Mouse (Mus musculus) heart, embryonic 15.5 days (tissue): ENCODE data around the gene Adarb1. TPM values are rescaled to one million over a fixed set of nuclear protein-coding genes. Genes with fewer than 3 reads are reported as not detected.

Source experiments
- ATAC-seq: fragments of 200-750 bp; cut with Nextera tagmentation; replicated peaks from 2 replicates; pipeline ENCODE4 v1.8.0; 2017; ENCODE audit warnings: low read depth, moderate TSS enrichment; ENCODE audit not compliant: insufficient number of reproducible peaks, insufficient read depth, low FRiP score
- H3K27ac ChIP-seq: fragments of 300-500 bp; sonication (generic); 2 replicates; pipeline ENCODE4 v1.5.1; 2015; ENCODE audit warnings: mild to moderate bottlenecking, inconsistent platforms
- H3K27me3 ChIP-seq: fragments of 300-500 bp; sonication (generic); 2 replicates; pipeline ENCODE4 v1.6.1; 2015; ENCODE audit warnings: inconsistent platforms
- H3K36me3 ChIP-seq: fragments of 300-500 bp; sonication (generic); 2 replicates; pipeline ENCODE4 v1.6.1; 2015; ENCODE audit warnings: mild to moderate bottlenecking, inconsistent platforms
- H3K4me1 ChIP-seq: fragments of 300-500 bp; sonication (generic); replicated peaks from 2 replicates; pipeline ENCODE4 v1.6.1; 2015; ENCODE audit warnings: inconsistent platforms
- H3K4me2 ChIP-seq: fragments of 300-500 bp; sonication (generic); 2 replicates; pipeline ENCODE4 v1.6.1; 2015; ENCODE audit warnings: inconsistent platforms, mild to moderate bottlenecking, moderate library complexity
- H3K4me3 ChIP-seq: fragments of 300-500 bp; sonication (generic); 2 replicates; pipeline ENCODE4 v1.5.1; 2015; ENCODE audit warnings: mild to moderate bottlenecking, inconsistent platforms
- H3K9ac ChIP-seq: fragments of 300-500 bp; sonication (generic); 2 replicates; pipeline ENCODE4 v1.6.1; 2015; ENCODE audit warnings: mild to moderate bottlenecking, inconsistent platforms
- H3K9me3 ChIP-seq: fragments of 300-500 bp; sonication (generic); replicated peaks from 2 replicates; pipeline ENCODE4 v1.6.1; 2016; ENCODE audit warnings: inconsistent platforms
- WGBS: fragments of 180-500 bp; shearing (Covaris S2); methylation state at CpG from one replicate; pipeline ENCODE4 v1.1.7; 2015; ENCODE audit warnings: mixed read lengths; 5-methylcytosine and 5-hydroxymethylcytosine counted together
- polyA plus RNA-seq: library from polyadenylated mRNA; unstranded; fragments of >200 nt; fragmentation: Nextera tagmentation; extraction: Ambion mirVana; gene quantifications from 2 replicates; pipeline ENCODE4 v1.2.1, GENCODE M21; 2015

Gene Adarb1
- polyA plus RNA-seq, 1 experiment from 2014 or later, result 14.0 TPM

GRCm38 (mm10) chr10:77408241-77408640, 9.8 kb downstream of the Adarb1 start:
- ATAC-seq, result no peak
- H3K9me3 ChIP-seq, result no peaks in the 10 kb centered on the region
- peaks cover 10% of the 10 kb centered on the region for H3K4me1 ChIP-seq
- no peaks in the 10 kb centered on the region for H3K27me3 ChIP-seq
- H3K36me3 ChIP-seq, result no peaks in the 10 kb centered on the region
- H3K4me3 ChIP-seq, result no peak overlapping the region
- no peak overlapping the region for H3K27ac ChIP-seq
- H3K4me2 ChIP-seq, result no peak overlapping the region
- no peak overlapping the region for H3K9ac ChIP-seq
- 77% methylated on average over 9 of the region's 9 CpGs for WGBS

DNA sequence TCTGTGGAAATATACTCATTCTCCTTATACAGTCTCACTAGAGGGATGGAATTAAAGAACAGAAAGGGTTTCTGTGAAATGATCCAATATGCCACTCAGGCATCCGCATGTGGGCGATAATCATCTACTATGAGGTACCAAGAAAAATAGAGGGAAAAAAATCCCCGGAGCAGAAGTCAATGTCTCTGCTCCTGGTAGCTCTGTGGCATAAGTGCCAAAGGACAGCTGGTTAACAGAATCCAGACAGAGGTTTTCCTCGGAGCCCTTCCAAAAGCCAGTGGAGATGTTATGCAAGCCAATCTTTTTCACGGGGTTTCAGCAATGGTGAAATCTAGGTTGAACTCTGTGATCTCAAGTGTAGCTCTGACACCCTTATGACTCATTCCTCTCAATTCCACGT, 11.6 kb downstream of the Adarb1 start:
- Histone ChIP-seq H3K36me3 (no peaks in the 10 kb centered on the region), H3K4me3 (no peak overlapping the region), H3K9ac (no peak overlapping the region), H3K4me1 (peaks cover 11% of the 10 kb centered on the region; the same call in 1 of the 2 replicates), H3K27ac (no peak overlapping the region), H3K9me3 (no peaks in the 10 kb centered on the region), H3K27me3 (no peaks in the 10 kb centered on the region), H3K4me2 (no peak overlapping the region)
- ATAC-seq, result no peak
- WGBS, result 65% methylated on average over 6 of the region's 6 CpGs

GRCm38 (mm10) chr10:77402463-77402862, 15.6 kb downstream of the Adarb1 start:
- H3K9me3 ChIP-seq, result no peaks in the 10 kb centered on the region
- 46% methylated on average over 1 of the region's 1 CpGs for WGBS
- no peaks in the 10 kb centered on the region for H3K36me3 ChIP-seq
- H3K4me2 ChIP-seq, result no peak overlapping the region
- no peak overlapping the region for H3K9ac ChIP-seq
- H3K27ac ChIP-seq, result no peak overlapping the region
- H3K27me3 ChIP-seq, result no peaks in the 10 kb centered on the region
- ATAC-seq, result no peak
- peaks cover 12% of the 10 kb centered on the region for H3K4me1 ChIP-seq
- H3K4me3 ChIP-seq, result no peak overlapping the region

DNA sequence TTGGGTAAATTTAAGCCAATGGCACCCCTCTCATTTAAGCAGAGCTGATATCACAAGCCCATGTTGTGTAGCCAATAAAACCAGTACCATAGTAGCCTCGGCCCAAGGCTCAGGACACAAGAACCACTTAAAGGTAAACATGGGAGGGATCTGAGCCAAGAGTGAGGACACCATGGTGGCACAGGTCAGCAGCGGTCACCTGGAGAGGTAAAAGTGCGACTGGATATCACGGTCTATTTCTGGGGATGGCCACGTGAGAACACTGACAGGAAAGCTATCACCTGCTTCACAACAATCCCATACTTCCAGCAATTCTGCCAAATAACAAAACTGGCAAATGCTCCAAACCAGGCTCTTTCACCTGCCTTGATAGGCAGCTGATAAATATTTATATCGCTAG, 17.0 kb downstream of the Adarb1 start:
- WGBS, result 85% methylated on average over 6 of the region's 6 CpGs
- H3K4me2 ChIP-seq, result no peak overlapping the region

GRCm38 (mm10) chr10:77399938-77400337, 18.1 kb downstream of the Adarb1 start:
- Histone ChIP-seq H3K27ac (no peak overlapping the region), H3K9ac (no peak overlapping the region), H3K36me3 (no peaks in the 10 kb centered on the region), H3K4me3 (no peak overlapping the region), H3K4me1 (peaks cover 27% of the 10 kb centered on the region), H3K9me3 (no peaks in the 10 kb centered on the region), H3K4me2 (no peak overlapping the region), H3K27me3 (no peaks in the 10 kb centered on the region)
- no peak for ATAC-seq
- WGBS, result 88% methylated on average over 5 of the region's 5 CpGs

More for the DNA sequence above, 17.0 kb downstream of the Adarb1 start:
- Histone ChIP-seq H3K9me3 (no peaks in the 10 kb centered on the region), H3K27me3 (no peaks in the 10 kb centered on the region), H3K4me3 (no peak overlapping the region), H3K9ac (no peak overlapping the region), H3K36me3 (no peaks in the 10 kb centered on the region), H3K27ac (no peak overlapping the region), H3K4me1 (peaks cover 27% of the 10 kb centered on the region)
- ATAC-seq, result no peak

DNA sequence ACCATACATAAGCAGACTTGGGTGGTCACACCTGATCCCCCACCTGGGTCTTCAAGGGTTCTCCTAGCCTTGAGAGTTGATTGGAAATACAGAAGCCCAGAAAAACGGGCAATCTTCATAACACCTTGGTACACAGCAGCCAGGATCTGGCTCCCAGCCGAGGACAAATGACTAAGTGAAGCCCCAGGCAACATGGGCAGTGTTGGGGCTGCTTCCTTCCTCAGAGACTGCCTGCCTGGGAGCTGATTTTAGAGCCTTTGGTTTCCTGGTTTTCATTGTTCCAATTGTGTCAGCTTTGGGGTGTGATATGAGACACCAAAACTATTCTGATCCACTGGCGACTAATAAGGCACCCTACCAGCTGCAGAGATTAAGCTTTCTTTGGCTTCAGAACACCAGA, 20.0 kb downstream of the Adarb1 start:
- WGBS, result 56% methylated on average over 3 of the region's 3 CpGs
- peak overlapping the region; percentile 26 for H3K27ac ChIP-seq
- no peak for ATAC-seq

DNA sequence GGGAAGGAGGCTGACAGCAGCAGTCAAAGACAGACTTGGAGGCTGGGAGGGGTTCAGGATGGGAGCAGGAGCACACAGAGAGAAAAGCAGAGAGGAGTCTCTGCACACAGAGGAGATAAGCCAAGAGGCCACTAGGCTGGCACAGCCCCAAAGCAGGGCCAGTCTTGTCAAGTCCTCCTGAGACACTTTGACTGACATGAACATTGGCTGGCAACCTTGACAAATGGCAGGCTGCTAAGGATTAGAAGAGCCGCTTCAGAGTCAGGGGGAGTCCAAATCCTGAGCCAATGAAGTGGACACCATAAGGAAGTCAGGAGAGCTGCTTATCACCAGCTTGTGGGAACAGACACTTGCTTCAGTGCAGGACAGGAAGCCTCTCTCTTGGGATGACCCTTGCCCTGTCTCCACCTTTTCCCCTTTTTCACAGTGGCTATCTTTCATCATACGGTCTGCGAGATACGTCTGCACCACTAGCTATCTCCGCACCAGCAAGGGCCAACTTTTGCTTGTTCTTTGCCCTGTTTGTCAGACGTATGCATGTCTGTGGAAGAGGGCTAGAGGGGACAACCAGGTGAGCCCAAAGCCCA, 20.9 kb downstream of the Adarb1 start:
- Histone ChIP-seq H3K27ac (peak overlapping the region; percentile 26), H3K4me1 (peaks cover 24% of the 10 kb centered on the region), H3K9me3 (no peaks in the 10 kb centered on the region), H3K27me3 (no peaks in the 10 kb centered on the region), H3K9ac (no peak overlapping the region), H3K4me3 (no peak overlapping the region), H3K4me2 (no peak overlapping the region), H3K36me3 (no peaks in the 10 kb centered on the region)
- 0 out of 2 replicates have a peak, but pooled peaks have one; percentile 24 for ATAC-seq
- WGBS, result 56% methylated on average over 6 of the region's 6 CpGs

More for the DNA sequence above, 20.0 kb downstream of the Adarb1 start:
- Histone ChIP-seq H3K4me3 (no peak overlapping the region), H3K9ac (no peak overlapping the region), H3K9me3 (no peaks in the 10 kb centered on the region), H3K4me2 (no peak overlapping the region), H3K27me3 (no peaks in the 10 kb centered on the region), H3K4me1 (peaks cover 25% of the 10 kb centered on the region), H3K36me3 (no peaks in the 10 kb centered on the region)

GRCm38 (mm10) chr10:77396015-77396414, 22.1 kb downstream of the Adarb1 start:
- H3K27ac ChIP-seq, result no peak overlapping the region
- 97% methylated on average over 1 of the region's 1 CpGs for WGBS
- H3K4me1 ChIP-seq, result peaks cover 24% of the 10 kb centered on the region
- H3K27me3 ChIP-seq, result no peaks in the 10 kb centered on the region
- no peak for ATAC-seq
- no peaks in the 10 kb centered on the region for H3K36me3 ChIP-seq
- H3K9me3 ChIP-seq, result no peaks in the 10 kb centered on the region
- no peak overlapping the region for H3K4me3 ChIP-seq
- H3K9ac ChIP-seq, result no peak overlapping the region
- H3K4me2 ChIP-seq, result no peak overlapping the region

DNA sequence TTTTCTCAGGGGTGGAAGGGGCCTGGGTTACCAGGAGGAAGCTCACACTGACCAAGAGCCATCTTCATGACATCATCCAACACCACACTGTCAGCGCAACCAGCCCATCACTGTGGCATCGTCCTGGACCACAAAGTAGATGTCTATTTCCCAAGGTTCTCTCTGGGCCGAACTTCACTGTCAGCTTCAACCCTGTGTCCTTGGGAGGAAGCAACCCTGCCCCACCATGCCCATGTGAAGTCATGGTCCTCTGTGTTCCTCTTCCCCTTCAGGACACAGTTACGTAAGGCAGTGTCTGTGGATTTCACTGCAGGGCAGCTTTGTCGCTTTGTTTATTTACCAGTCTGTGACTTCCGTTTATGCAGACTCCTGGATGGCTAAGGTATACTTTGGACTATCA, 27.0 kb downstream of the Adarb1 start:
- 85% methylated on average over 6 of the region's 6 CpGs for WGBS
- Histone ChIP-seq H3K36me3 (no peaks in the 10 kb centered on the region), H3K4me3 (no peak overlapping the region), H3K4me1 (peaks cover 2% of the 10 kb centered on the region; the same call in 1 of the 2 replicates), H3K4me2 (no peak overlapping the region), H3K9me3 (no peaks in the 10 kb centered on the region), H3K9ac (no peak overlapping the region), H3K27ac (no peak overlapping the region), H3K27me3 (no peaks in the 10 kb centered on the region)
- ATAC-seq, result no peak

GRCm38 (mm10) chr10:77387558-77387957, 30.5 kb downstream of the Adarb1 start:
- Histone ChIP-seq H3K4me2 (no peak overlapping the region), H3K36me3 (no peaks in the 10 kb centered on the region), H3K9me3 (no peaks in the 10 kb centered on the region), H3K27ac (no peak overlapping the region), H3K4me1 (peaks cover 8% of the 10 kb centered on the region), H3K27me3 (no peaks in the 10 kb centered on the region), H3K9ac (no peak overlapping the region), H3K4me3 (no peak overlapping the region)
- ATAC-seq, result no peak
- WGBS, result 95% methylated on average over 1 of the region's 1 CpGs

- H3K4me1 ChIP-seq, result peaks cover 10% of the 10 kb centered on the region
- no peak for ATAC-seq
- no peaks in the 10 kb centered on the region for H3K27me3 ChIP-seq
- no peak overlapping the region for H3K4me3 ChIP-seq
- no peak overlapping the region for H3K27ac ChIP-seq
- H3K4me2 ChIP-seq, result no peak overlapping the region
- H3K36me3 ChIP-seq, result no peaks in the 10 kb centered on the region
- no peaks in the 10 kb centered on the region for H3K9me3 ChIP-seq
- WGBS, result 48% methylated on average over 4 of the region's 4 CpGs
- no peak overlapping the region for H3K9ac ChIP-seq
Observed at GRCm38 (mm10) chr10:77385731-77386130, 32.3 kb downstream of the Adarb1 start.

- Histone ChIP-seq H3K9ac (no peak overlapping the region), H3K4me1 (peaks cover 11% of the 10 kb centered on the region), H3K36me3 (no peaks in the 10 kb centered on the region), H3K9me3 (no peaks in the 10 kb centered on the region), H3K27me3 (no peaks in the 10 kb centered on the region), H3K4me2 (no peak overlapping the region), H3K4me3 (no peak overlapping the region), H3K27ac (no peak overlapping the region)
- 85% methylated on average over 8 of the region's 8 CpGs for WGBS
- ATAC-seq, result no peak
Observed at GRCm38 (mm10) chr10:77383045-77383444, 35.0 kb downstream of the Adarb1 start.
